Mouse (Mus musculus): ENCODE results near the gene Slc17a4.

DNA sequence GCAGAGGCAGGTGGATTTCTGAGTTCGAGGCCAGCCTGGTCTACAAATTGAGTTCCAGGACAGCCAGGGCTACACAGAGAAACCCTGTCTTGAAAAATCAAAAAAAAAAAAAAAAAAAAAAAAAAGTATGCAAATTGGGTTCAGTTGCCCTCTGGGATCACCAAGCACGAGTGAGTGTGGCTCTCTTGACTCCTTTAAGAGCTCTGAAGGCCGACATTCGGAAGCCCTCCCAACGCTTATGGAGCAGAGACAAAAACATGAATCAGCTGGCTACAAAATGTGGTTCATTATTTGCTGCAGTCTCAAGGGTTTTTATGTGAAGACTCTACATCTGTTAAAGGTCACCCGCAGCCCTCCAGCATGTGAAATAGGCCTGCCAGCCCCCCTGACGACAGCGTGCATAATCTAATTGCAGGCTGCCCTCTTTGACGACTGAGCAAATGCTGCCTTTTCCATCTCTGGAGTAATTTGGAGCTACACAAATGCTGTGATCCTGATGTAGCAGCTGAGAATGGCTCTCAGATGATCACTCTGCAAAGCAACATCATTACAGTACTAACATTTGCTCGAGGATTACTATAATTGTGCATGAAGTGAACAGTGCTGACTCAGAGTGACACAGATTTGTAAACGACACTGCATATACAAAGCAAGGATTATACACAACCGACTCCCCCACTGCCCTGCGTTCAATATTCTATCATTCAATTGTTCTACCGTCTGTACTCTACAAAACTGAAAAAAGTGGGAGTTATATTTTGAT lies 34.9 kb upstream of the Slc17a4 start:
- TF ChIP-seq POLR2A (IDR thresholded peaks at IDR 0.05; ENCODE audit: extremely low read depth, insufficient read depth, low read length) (no peak), CTCF (IDR thresholded peaks at IDR 0.05; ENCODE audit: extremely low read depth, insufficient read depth, low read length) (no peak)
